Mouse (Mus musculus): ENCODE results near the gene Entpd5.

Gene Entpd5

GRCm38 (mm10) chr12:84336963-84337625, 71.7 kb downstream of the Entpd5 start:
- no peak for DNase-seq (ENCODE audit: low read depth, low spot score)

DNA sequence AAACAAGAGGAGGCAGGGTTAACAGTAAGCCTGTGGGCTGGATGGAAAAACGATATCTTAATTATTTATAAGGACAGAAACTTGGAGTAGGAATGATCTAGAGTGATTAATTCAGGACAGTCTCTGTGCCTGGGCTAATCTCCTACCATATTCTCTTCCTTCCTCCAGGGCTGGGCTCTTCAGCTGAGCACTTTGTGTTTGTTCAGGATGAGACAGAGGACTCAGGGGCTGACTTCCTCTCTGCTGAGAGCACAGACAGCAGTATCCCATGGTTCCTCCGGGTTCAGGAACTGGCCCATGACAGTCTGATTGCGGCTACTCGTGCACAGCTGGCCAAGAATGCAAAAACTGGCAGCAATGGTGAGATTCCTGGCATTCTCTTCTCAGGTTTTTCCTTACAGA, 81.7 kb downstream of the Entpd5 start:
- DNase-seq (ENCODE audit: low read depth, low spot score) = no peak

Data from CD4-positive helper T cell, adult 2 months (primary cell).